Mouse (Mus musculus) embryonic fibroblast, embryonic 13.5 days (primary cell): Measurements from ENCODE around the gene Podn. TPM values are rescaled to one million over a fixed set of nuclear protein-coding genes. Genes with fewer than 3 reads are reported as not detected.
A peak's percentile ranks its signal among the peaks of the same experiment; 100 is the strongest.
"Not testable (repeated sequence)": the region's sequence is repeated elsewhere in the genome, so short reads cannot be mapped to it uniquely, and the experiment has no call there.

Experiments used
- H3K27ac ChIP-seq: 2 replicates; pipeline ENCODE4 v1.5.1; 2012; ENCODE audit warnings: low read length, control low read depth, inconsistent platforms; ENCODE audit not compliant: insufficient read depth
- H3K4me1 ChIP-seq: 2 replicates; pipeline ENCODE4 v1.6.1; 2011; ENCODE audit warnings: low read length; ENCODE audit not compliant: control insufficient read depth, insufficient read depth
- H3K4me3 ChIP-seq: 2 replicates; pipeline ENCODE4 v1.5.1; 2011; ENCODE audit warnings: mild to moderate bottlenecking, control low read depth, low read length; ENCODE audit not compliant: insufficient read depth
- CTCF ChIP-seq: IDR thresholded peaks from 2 replicates; pipeline ENCODE4 v1.5.1; 2011; ENCODE audit warnings: mild to moderate bottlenecking, control low read depth, low read length, moderate library complexity, borderline replicate concordance; ENCODE audit not compliant: insufficient read depth
- POLR2A ChIP-seq: IDR thresholded peaks from 2 replicates; pipeline ENCODE4 v1.6.1; 2011; ENCODE audit warnings: low read depth, mild to moderate bottlenecking, control low read depth, low read length, moderate library complexity
- polyA plus RNA-seq: library from polyadenylated mRNA; stranded (reverse); fragments of >200 nt; gene quantifications from 2 replicates; pipeline ENCODE4 v1.2.4, GENCODE M21; 2011; ENCODE audit warnings: low read depth; ENCODE audit not compliant: missing spikeins, insufficient read length

Podn gene
- polyA plus RNA-seq, 1 experiment = 134 TPM

- Histone ChIP-seq H3K4me3 (no peak overlapping the region), H3K27ac (no peak overlapping the region), H3K4me1 (no peaks in the 10 kb centered on the region)
- no peak for TF ChIP-seq CTCF
- no peak for TF ChIP-seq POLR2A
These were observed 16.5 kb downstream of the Podn start for GRCm38 (mm10) chr4:108079762-108080161.

DNA sequence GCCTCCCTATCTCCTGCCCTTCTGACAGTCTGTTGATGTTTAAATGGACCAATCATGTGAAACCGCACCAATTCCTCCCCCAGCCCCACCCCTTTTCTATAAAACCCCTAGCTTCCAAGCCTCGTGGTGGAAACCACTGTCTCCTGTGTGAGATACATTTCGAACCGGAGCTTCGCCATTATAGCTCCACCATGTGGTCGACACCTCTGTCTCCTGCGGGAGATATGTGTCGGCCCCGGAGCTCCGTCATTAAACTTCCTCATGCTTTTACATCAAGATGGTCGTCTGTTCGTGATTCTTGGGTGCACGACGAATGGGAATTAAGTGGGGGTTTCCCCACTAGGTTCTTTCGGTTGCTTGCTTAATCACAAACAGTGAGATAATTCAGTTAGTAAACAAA lies 17.1 kb downstream of the Podn start:
- H3K27ac ChIP-seq, H3K4me3 ChIP-seq, H3K4me1 ChIP-seq: not testable (repeated sequence)

DNA sequence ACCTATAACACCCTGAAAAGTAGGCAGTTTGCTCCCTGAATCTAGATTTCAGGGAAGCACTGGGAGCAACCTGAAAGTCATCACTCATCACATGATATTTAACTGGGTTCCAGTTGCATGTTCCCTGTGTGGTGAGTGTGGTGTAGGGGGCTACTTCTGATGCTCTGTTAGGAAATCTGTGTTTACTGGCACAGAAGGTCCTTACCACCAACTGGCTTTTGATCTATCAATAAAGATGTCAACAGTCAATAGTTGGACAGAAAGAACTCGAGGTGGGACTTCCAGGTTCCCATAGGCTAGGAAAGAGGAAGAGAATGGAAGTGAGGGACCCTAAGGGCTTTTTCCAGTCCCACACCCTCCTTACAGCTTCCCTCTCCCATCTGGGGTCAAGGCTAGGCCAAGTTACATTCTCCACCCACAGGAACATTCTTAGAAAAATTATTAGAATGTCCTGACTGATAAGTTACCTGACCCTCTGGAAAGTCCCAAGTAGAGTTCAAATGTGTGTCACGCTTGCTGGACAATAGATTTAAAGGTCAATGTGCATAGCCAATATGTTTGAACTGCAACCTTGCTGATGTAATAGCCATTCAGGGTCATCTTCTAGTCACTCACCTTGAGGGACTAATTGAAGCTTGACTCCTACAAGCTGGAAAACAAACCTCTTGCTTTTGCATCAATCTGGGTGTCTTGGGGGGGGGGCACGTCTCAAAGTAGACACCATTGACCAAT lies 18.9 kb downstream of the Podn start:
- Histone ChIP-seq H3K4me3 (no peak overlapping the region), H3K27ac (no peak overlapping the region), H3K4me1 (no peaks in the 10 kb centered on the region)
- TF ChIP-seq CTCF = no peak
- no peak for TF ChIP-seq POLR2A

DNA sequence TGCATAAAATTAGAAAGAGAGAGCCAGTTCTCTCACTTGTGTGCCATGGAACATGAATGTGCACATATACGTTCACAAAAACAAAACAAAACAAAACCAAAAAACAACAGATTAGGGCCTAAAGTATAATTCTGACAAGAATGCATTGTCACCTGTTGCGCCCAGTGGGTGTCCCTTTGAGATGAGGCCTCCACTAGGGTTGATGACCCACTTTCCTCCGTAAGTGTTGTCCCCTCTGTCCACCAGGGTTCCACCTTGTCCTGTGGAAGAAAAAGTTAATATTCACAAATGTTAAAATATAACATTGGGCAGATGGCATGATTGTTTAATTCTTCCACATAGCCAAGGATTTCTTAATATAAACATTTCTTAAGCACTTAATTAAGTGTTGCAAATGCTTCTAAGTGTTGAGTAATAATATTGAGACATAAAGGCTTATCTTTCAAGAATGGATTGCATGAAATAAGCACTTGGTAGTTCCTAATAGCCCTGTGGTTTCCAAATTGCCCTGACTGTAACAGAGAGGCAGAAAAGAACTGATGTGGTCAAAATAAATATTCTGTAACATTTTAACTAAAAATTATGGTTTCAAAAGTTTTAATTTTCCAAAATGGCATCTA lies 21.9 kb downstream of the Podn start:
- Histone ChIP-seq H3K4me1 (no peaks in the 10 kb centered on the region), H3K27ac (no peak overlapping the region), H3K4me3 (no peak overlapping the region)
- no peak for TF ChIP-seq POLR2A
- TF ChIP-seq CTCF = no peak

- no peak for TF ChIP-seq CTCF
- no peak for TF ChIP-seq POLR2A
- no peak overlapping the region for H3K4me3 ChIP-seq
- H3K27ac ChIP-seq = no peak overlapping the region
- no peaks in the 10 kb centered on the region for H3K4me1 ChIP-seq
These were observed 24.2 kb downstream of the Podn start for GRCm38 (mm10) chr4:108072086-108072485.

GRCm38 (mm10) chr4:108071235-108071901 lies 24.9 kb downstream of the Podn start:
- no peak overlapping the region for H3K27ac ChIP-seq
- H3K4me3 ChIP-seq = peak overlapping the region; percentile 74
- no peaks in the 10 kb centered on the region for H3K4me1 ChIP-seq
- TF ChIP-seq POLR2A (peak; percentile 55; the same call in 1 of the 2 replicates), CTCF (no peak)

- no peak for TF ChIP-seq POLR2A
- no peak for TF ChIP-seq CTCF
- Histone ChIP-seq H3K27ac (no peak overlapping the region), H3K4me1 (no peaks in the 10 kb centered on the region), H3K4me3 (peak overlapping the region; percentile 74)
These were observed 25.5 kb downstream of the Podn start for GRCm38 (mm10) chr4:108070723-108071122.

DNA sequence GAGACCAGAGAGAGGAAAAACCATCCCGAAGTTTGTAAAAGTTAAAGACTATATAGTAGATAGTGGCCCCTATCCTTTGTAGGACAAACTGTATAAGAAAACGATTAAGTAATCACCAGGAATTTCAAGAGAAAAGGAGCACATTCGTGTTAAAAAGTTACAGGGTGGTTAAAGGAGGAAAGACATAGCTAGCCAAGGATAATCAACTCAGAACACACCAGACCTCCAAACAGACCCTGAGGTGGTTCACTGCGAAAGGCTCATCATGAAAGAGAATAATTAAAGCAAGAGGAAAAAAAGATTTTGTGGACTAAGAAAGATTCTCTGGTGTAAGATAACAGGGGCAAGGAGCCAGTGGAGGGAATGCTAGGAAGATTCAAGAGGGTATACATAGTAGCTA lies 26.0 kb downstream of the Podn start:
- TF ChIP-seq POLR2A (no peak), CTCF (no peak)
- Histone ChIP-seq H3K27ac (no peak overlapping the region), H3K4me1 (no peaks in the 10 kb centered on the region), H3K4me3 (peak overlapping the region; percentile 74)

DNA sequence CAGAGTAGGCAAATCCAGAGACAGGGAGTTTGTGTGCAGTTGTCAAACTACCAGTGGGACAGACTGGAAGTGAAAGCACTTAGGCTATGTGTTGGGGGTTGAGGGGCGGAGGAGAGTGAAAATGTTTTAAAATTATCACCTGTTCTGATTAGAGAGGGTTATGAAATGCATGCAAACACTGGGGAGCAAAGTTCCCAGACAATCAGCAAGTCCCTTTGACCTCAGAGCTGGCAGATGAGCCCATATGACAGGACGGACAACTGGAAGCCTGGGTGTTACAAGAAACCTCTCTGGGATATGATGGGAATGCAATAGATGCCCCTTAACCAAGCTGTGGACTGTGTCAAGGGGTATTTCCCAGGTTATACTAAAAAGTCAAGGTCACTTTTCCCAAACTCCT lies 28.2 kb downstream of the Podn start:
- H3K4me1 ChIP-seq = no peaks in the 10 kb centered on the region
- H3K4me3 ChIP-seq = no peak overlapping the region
- TF ChIP-seq POLR2A = no peak
- no peak for TF ChIP-seq CTCF
- H3K27ac ChIP-seq = no peak overlapping the region

- Histone ChIP-seq H3K4me3 (no peak overlapping the region), H3K27ac (no peak overlapping the region), H3K4me1 (no peaks in the 10 kb centered on the region)
- TF ChIP-seq POLR2A (no peak), CTCF (no peak)
These were observed 29.0 kb downstream of the Podn start for GRCm38 (mm10) chr4:108067261-108067660.
